Mouse (Mus musculus) adrenal gland (tissue): ENCODE measurements around the gene Commd8.
"Not testable (repeated sequence)": the region's sequence is repeated elsewhere in the genome, so short reads cannot be mapped to it uniquely, and the experiment has no call there.

Experiments used
- intact Hi-C: fragments of 180-260 bp; cut with DNase I; formaldehyde crosslinking; loops from one replicate; pipeline ENCODE4 v1.15.1; 2025

Commd8 gene

DNA sequence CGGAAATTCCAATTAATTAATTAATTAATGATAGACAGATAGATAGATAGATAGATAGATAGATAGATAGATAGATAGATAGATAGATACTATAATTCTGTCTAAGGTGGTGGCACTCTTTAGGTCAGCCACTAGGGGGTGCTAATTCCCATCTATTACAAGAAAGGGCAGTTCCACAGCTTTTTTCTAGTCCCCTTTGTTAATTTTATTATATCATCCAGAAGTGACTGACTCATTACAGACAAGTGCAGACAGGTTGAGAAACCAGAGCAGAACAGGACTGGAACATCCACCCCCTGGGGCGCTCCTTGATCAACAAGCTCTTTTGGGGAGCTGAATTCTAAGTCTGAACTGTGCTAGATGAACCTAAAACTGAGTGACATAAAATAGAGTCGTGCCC lies 4.7 kb upstream of the Commd8 start:
- intact Hi-C loops: loop anchor here (1.0 kb wide), 1 partner anchor 96 kb away; no protein-coding TSS in a partner anchor

DNA sequence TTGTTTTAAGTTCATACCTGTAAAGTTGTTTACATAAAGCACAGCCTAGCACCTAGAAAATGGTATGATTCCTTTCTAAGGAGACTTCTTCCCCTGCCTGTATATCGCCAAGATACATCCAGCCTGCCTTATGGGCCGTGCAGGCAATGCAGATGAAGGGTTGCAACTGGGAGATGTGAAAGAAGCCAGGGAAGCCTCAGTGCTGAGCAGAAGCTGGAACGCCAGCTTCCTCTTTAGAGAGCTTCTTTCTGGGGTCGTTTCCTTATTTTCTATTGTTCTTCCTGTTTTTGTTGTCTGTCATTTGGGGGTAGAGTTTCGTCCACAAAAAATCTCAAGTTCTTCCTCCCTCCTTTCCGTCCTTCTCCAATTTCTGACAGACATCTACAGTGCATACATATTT lies 2.1 kb upstream of the Commd8 start:
- intact Hi-C loops: no loop called here

DNA sequence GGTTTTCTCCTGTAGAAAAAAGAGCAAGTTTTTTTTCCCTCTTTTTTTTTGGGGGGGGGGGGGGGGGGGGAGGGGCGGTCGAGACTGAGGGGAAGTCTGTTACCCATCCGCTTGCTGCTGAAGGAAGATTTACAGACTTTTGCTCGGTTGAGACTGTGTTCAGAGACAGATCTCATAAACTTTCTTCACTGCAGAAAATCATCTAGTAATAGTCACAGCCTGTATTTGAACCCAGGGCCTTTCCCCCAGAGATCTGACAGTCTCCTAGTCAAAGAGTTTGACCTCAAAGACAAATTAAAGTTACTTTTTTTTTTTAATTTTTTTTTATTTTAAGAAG lies 264 bp upstream of the Commd8 start:
- intact Hi-C loops: no loop called here

DNA sequence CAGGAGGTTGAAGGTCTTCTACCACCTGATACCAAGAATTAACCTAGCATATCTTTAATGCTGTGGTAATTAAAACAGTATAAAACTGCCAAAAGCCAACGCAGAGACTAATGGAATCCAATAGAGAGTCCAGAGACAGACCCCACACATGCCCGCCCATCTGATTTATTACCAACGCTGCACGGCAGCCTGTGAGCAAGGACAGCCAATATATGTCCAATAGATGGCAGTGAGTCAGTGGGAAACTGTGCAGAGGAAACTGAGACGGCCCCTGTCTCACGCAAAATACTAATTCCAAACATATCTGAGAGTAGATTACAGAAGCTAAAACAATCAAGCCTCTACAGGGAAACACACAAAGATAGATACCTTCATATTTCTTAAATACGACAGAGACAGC lies 3.6 kb downstream of the Commd8 start:
- intact Hi-C loops: no loop called here

DNA sequence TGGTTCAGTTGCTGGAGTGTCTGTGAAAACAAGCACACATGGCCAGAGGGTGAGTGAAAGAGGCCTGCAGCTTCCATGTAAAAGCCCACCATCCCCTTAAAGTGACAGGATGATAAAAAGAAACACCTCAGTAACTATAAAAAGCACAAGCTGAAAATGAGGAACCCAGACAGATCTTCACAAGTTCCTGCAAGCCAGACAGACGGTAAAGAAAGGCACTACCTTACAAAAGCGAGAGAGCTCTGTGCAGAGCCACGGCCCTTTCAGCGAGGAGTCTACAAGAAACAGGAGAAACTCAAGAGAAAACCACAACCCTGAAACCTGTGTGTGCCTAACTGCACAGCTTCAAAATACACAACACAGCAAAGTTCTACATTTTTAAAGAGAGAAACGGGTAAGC lies 5.1 kb downstream of the Commd8 start:
- intact Hi-C loops: no loop called here

DNA sequence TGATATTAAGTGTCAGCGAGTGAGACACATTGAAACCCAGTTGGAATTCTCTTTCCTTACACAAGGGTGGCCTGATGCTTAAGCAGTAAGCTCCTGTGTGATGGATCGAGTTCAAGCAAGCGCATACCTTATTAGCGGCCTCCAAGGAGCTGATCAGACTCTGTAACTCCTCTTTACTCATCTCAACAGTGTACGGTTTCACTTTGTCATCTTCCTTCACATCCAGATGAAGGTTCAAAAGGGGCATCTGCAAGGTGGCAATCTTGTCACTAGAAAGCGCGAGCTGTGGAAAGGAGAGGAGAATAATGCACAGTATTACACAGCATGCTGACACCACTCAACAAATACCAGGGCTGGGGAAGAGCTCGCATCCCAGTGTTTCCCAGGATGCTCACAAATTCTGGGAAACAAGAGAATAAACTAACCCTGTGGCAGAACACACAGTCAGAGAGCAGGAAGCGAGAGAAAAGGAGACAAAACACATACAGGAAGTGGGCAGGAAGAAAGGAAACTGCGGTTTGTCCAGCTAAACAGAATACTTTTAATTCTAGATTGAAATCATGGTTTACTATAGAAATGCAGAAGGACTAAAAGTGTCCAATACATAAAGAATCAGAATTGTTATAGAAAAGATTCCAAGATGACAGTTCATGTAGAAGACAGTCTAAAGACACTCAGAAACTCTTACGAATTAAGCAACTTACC lies 7.1 kb downstream of the Commd8 start:
- intact Hi-C loops: no loop called here

DNA sequence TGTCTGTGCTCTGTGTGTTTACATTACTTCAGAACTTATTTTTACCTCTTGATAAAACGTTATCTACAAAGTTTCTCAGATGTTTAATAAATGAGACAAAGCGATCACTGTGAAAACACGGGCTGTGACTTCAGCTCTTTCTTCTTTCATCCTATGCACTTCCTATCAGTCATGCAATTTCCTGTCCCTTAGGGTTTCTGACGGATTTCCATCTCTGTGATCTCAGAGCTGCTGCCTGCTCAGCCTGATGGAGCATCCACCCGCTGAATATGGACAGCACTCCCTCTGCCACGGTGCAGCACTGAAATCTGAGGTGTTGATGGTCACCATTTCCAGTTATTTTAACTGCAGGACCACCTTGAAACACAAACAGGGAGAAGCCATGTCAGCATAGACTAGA lies 8.5 kb downstream of the Commd8 start:
- intact Hi-C loops: no loop called here

DNA sequence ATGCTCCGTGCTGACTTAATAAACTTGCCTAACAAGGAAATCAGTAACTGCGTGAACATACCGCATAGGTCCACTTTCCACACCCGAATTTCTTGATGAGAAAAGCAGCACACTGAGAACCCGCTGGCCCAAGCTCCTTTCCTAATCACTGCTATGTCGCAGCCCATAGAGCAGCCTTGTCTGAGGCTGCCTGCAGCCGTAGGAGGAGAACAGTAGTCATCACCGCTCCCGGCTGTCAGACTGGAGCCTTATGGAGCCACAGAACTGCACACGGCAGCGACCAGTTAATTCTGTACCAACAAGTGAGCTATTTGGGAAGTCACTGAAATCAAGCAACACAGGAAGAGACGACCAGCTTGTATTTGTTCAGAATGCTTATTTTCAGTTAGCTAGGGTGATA lies 9.3 kb downstream of the Commd8 start:
- intact Hi-C loops: no loop called here

DNA sequence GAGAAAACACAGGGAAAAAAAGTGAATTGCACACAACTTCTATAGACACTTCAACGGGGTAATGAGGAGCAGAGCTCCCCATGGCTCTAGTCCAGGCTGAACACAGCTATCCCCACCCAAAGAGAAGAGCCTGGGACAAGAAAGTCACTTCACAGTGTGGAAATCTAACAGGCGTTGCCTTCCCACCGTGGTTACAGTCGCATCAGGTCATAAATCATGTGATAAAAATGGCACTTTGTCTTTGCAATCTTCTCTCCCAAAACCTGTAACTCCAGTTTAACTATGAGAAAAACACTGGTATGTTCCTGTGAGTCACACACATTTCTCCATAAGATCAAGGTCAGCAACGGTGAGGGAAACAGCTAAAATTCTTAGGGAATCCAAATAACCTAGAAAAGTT lies 11.4 kb downstream of the Commd8 start:
- intact Hi-C loops: no loop called here

DNA sequence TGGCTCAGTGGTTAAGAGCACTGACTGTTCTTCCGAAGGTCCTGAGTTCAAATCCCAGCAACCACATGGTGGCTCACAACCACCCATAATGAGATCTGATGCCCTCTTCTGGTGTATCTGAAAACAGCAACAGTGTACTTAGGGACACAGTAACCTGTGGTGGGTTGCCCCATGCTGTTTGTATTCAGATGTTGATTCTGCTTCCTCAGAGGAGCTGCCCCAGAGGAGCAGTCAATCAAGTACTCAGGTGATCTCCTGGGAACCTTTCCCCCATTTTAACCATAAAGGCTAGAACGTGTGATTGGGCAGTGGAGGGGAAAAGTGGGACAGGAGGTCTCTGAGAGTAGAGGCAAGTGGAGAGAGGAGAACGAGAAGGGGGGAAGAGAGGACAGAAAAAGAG lies 12.3 kb downstream of the Commd8 start:
- intact Hi-C loops: not testable (repeated sequence)

DNA sequence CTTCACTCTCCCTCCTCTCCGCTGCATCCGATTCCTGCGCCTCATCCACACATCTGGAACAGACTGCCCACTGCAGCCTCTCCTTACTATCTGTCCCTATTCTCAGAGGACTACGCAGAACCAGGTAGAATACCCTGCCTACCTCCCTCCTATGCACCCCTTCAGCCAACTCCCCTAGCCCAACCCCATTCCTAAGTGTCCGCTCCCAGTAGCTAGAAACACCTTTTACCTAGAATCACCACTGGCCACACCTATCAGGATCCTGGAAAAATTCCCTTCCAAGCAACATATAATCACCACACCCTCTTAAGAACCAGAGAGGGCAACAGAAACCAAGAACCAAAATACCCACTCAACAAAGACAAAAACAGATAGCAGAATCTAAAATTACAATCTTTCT lies 17.1 kb downstream of the Commd8 start:
- intact Hi-C loops: no loop called here

DNA sequence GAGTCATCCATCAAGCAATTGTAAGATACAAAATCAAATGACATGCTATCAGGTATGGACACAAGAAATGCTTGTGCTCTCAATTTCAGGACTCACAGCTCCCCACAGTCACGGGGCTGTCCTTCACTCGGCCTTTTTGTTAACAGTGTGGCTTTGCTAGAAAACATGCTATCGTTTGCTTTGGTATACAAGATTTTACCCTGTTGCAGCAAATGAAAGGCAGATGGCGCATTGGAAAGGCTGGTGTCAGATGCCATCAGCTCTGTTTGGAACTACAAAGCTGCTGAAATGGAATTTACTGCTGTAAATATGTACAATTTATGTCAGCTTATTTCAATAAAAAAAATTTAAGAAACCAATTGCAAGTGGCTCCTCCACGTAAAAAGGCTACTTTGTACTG lies 19.3 kb downstream of the Commd8 start:
- intact Hi-C loops: no loop called here

DNA sequence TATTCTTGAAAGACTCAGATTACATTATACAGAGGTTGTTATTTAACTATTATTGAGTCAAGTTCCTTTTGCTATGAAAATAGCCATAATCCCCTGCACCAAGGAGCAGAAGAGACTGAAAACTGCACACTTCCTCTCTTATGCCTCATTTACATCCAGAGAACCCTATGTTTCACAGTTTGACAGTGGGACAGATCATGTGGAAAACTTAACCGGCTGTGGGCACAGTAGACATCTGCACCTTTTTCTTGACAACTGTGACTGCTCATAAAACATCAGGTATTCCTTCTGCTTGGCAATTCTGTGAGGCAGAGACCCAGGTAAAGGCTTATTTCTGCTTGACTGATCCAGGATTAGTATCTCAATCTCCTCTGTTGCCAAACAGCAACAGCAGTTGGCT lies 28.4 kb downstream of the Commd8 start:
- intact Hi-C loops: no loop called here

DNA sequence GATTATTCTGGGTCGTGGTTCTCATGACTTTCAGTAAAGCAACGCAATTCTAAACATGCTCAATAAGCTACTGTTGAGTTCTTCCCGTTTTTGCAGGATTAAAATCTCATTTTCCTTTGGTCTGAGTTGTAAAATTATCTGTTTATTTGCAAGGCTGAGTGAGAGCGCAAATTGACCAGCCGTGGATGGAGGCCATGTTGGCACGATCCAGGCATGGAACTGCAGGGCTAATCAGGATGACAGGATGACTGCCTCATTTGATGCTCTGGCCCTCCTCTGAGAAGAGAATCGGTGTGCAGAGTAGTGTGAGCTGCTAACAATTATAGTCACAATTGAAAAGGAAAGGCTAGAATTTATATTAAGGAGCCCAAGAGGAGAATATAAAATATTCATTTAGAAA lies 29.7 kb downstream of the Commd8 start:
- intact Hi-C loops: no loop called here

DNA sequence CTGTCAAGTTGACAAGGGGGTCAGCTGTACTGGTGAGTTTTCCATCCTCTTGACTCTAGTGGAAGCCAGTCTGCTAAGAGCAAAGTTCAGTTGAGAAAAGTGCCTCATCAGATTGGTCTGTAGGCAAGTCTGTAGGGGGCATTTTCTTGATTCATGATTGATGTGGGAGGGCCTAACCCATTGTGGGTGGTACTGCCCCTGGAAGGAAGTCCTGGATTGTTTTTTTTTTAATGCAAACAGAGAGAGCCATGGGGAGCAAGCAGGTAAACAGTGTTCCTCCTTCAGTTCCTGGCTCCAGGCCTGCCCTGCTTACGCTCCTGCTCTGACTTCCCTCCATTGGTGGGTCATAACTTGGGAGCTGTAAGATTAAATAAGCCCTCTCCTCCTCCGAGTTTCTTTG lies 34.1 kb downstream of the Commd8 start:
- intact Hi-C loops: no loop called here

DNA sequence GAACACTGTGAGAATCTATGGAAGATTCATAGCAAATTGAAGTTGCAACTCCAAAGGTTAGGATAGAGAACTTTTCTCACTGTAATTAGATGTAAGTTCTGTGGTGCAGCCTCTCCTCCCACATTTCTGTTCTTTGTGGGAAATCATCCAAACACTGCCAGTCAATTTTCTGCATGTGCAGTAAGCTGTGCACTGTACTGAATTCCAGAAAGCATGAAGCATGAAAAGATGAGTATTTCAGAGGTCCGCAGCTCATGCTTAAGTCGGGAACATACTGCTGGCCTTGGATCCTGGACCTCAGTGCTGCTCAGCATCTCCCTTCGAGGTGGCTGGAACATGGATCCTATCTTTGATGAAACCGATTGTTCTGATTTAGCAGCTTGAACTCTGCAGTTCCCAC lies 41.3 kb downstream of the Commd8 start:
- intact Hi-C loops: no loop called here

DNA sequence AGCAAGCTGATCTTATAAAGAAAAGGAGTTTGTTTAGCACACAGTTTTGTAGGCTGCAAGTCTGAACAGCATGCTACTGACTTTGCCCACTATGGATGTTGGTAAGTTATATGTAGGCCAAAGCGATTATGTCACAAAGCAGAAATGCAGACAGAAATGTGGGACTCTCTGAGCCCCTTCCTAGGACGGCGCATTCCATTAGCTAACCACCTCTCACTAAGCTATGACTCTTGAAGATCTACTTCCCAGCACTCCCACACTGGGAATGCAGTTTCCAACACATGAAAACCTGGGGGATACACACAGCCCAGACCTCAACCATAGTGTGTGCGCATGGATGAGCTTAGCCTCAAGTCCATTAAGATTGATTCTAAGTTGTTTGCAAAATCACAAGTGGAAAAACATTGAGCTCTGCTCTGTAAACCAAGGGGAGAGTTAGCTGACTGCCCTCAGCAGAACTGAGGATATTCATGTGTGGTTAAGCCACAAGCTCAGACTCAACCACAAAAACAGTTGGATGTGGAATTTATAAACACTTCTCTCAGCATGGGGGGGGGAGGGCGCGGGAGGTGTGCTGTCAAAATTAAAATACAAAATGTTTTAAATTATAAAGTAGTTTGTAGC lies 45.5 kb downstream of the Commd8 start:
- intact Hi-C loops: no loop called here
